Mouse (Mus musculus): ENCODE data around the gene Trim7. TPM values are rescaled to one million over a fixed set of nuclear protein-coding genes. Genes with fewer than 3 reads are reported as not detected.

The Trim7 gene
- 1.3 and 1.5 TPM in 2 replicates for polyA plus RNA-seq (2012; rRNA removed)

DNA sequence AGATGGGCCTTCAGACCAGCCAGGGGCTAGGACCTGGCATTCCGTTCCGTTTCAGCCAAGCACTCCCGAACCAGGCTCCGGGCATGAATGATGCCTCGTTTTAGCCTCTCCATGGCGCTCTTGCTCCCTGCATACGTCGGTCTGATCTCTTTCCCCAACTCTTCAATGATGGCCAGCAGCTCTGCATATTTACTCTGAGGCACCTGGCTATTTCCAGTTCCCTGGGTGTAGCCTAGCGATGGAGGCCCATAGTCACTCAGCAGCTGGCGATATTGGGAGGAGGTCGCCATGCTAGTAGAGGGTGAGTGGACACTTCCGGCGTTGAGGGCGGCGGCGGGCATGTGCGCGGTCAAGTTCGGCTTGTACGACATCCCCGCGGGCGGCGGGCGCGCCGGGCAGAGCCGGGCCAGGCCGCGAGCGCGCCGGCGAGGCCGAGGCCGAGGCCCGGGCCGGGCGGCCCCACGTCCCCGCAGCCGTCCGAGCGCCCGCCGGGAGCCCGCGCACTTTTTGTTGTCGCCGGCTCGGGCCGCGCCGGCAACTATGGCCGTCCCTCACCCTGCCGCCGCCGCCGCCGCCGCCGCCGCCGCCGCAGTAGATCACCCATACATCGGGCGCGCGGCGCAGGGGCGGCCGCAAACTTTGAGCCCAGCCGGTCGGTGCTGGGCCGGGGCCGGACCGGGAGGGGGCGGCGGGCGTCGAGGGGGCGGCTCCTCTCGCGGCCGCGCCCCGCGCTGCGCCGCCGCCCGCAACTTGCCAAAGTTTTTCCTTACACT lies at the start of gene Trim7, which contains the start of gene Gm12184:
Trim7 (plus strand) TSS at position 162 of the 773 bp plus-strand sequence.
Gm12184 (minus strand) TSS at position 677 of the 773 bp plus-strand sequence.

GRCm38 (mm10) chr11:48799921-48800701 lies 25.8 kb upstream of the Trim7 start, which contains the start of gene Rack1:
Rack1 (plus strand) TSS chr11:48800332.

GRCm38 (mm10) chr11:48816800-48817665 lies 8.9 kb upstream of the Trim7 start, which contains the start of gene Trim41:
Trim41 (minus strand) TSS chr11:48817353.

GRCm38 (mm10) chr11:48871201-48871772 lies 45.3 kb downstream of the Trim7 start, which contains the start of gene Irgm1:
Irgm1 (minus strand) TSS chr11:48871683.

Other genes starting within 250 kb of the Trim7 start
- 1,363 and 1,952 TPM in 2 replicates for gene Rack1, start 25.8 kb upstream of the Trim7 start, polyA plus RNA-seq (2012; rRNA removed)
- 41.2 and 55.9 TPM in 2 replicates for gene Trim41, start 8.8 kb upstream of the Trim7 start, polyA plus RNA-seq (2012; rRNA removed)
- 24.0 and 57.0 TPM in 2 replicates for gene Gm12184, start 515 bp downstream of the Trim7 start, polyA plus RNA-seq (2012; rRNA removed)
- 1.5 and 2.2 TPM in 2 replicates for gene Irgm1, start 45.5 kb downstream of the Trim7 start, polyA plus RNA-seq (2012; rRNA removed)
- gene Gm5431, start 76.1 kb downstream of the Trim7 start, polyA plus RNA-seq (2012; rRNA removed): 0.12 and 0.13 TPM in 2 replicates
- 0.58 and 1.1 TPM in 2 replicates for gene Psme2b, start 120.0 kb downstream of the Trim7 start, polyA plus RNA-seq (2012; rRNA removed)
- 0.02 and 0.06 TPM in 2 replicates for gene Olfr56, start 152.7 kb downstream of the Trim7 start, polyA plus RNA-seq (2012; rRNA removed)
- 0.18 and 0.27 TPM in 2 replicates for gene 9930111J21Rik1, start 153.3 kb downstream of the Trim7 start, polyA plus RNA-seq (2012; rRNA removed)
- not detected in 2 replicates for gene Gm12185, start 166.1 kb downstream of the Trim7 start, polyA plus RNA-seq (2012; rRNA removed)
- not detected in 2 replicates for gene Tgtp1, start 168.0 kb downstream of the Trim7 start, polyA plus RNA-seq (2012; rRNA removed)
- 0.10 and 0.29 TPM in 2 replicates for gene 9930111J21Rik2, start 225.1 kb downstream of the Trim7 start, polyA plus RNA-seq (2012; rRNA removed)
- not detected in 2 replicates for gene Tgtp2, start 238.1 kb downstream of the Trim7 start, polyA plus RNA-seq (2012; rRNA removed)